11 mouse cellular contexts compared by ENCODE assay signal in the genomic region with DNA sequence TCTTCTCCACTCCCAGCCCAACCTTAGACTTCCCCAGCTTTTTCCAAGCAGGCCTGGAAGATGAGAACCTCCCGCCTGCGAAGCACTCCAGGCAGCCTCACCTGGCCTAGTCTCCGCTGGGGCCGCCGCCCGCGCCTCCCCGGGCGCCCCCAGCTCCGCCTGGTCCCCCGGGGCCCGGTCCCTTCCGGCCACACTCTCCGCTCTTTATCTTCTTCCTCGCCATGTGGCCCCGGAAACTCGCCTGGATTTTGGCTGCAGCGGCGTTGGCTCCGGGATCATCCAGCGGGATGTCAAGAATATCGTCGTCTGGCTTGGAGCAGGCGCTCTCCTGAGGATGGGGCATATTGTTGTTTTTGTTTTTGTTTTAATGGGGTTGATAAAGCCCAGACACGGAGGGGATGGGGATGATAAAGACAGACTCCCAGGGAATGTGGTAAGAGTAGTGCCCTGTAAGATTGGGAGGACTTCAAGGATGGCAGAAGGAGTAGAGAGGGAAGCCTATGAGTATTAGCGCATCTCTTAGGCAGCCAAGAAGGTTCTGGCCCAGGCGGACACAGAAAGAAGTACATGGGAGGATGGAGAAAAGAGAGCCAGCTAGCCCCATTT. TPM values are rescaled to one million over a fixed set of nuclear protein-coding genes. Genes with fewer than 3 reads are reported as not detected.
A peak's percentile ranks its signal among the peaks of the same experiment; 100 is the strongest.
DNase-seq lines count a peak whose midpoint lies in the region; ATAC-seq and TF ChIP-seq lines count a peak whose summit lies in the region.
"Had no signal": no experiment of that assay in that cellular context is flagged by ENCODE, and none has a peak within 500 bp of the region (broad histone marks: within the 10 kb centered on the region; RNA-seq: fewer than 3 reads in every experiment).

No protein-coding gene starts in this region.

- H3K4me3 ChIP-seq in gastrocnemius, adult 2 months: peak overlapping the region; percentile 29
- H3K4me3 ChIP-seq in midbrain, embryonic 11.5 days (ENCODE audit: low read depth, low read length): no peak overlapping the region
- no peak overlapping the region for H3K4me3 ChIP-seq in midbrain, postnatal 0 days (ENCODE audit: low read depth, low read length)
- H3K4me3 ChIP-seq in heart, embryonic 14.5 days (ENCODE audit: control insufficient read depth in 1 of 2, insufficient read depth in 1 of 2, low read depth in 1 of 2, low read length in 2 of 2): no peak overlapping the region
- H3K4me3 ChIP-seq in neural tube, embryonic 13.5 days: no peak overlapping the region

- peaks cover 10% of the 10 kb centered on the region for H3K4me1 ChIP-seq in midbrain, embryonic 11.5 days (ENCODE audit: control insufficient read depth, insufficient read depth, low read length)
- H3K4me1 ChIP-seq in midbrain, postnatal 0 days (ENCODE audit: insufficient read depth, low read length): no peaks in the 10 kb centered on the region; the same call in 1 of the 2 replicates
- H3K4me1 ChIP-seq in heart, embryonic 14.5 days (ENCODE audit: control insufficient read depth in 2 of 2, insufficient read depth in 2 of 2, low read length in 2 of 2): peaks cover 4 to 7% of the 10 kb centered on the region in 2 experiments; a peak in 3 of 4 replicates
- peaks cover 19% of the 10 kb centered on the region for H3K4me1 ChIP-seq in neural tube, embryonic 13.5 days (replicated peaks)

- no peak for TF ChIP-seq CTCF in gastrocnemius, adult 2 months (IDR thresholded peaks at IDR 0.05)
- TF ChIP-seq CTCF in midbrain, postnatal 0 days (IDR thresholded peaks at IDR 0.05): no peak

- no peaks in the 10 kb centered on the region for H3K9me3 ChIP-seq in midbrain, embryonic 11.5 days (ENCODE audit: control insufficient read depth, low read length)
- H3K9me3 ChIP-seq in midbrain, postnatal 0 days (ENCODE audit: low read length): no peaks in the 10 kb centered on the region
- no peaks in the 10 kb centered on the region for H3K9me3 ChIP-seq in heart, embryonic 14.5 days (ENCODE audit: control insufficient read depth, low read length)
- no peaks in the 10 kb centered on the region for H3K9me3 ChIP-seq in neural tube, embryonic 13.5 days

- intact Hi-C loops in gastrocnemius, adult 2 months (cut with DNase I): loop anchor here (2.0 kb wide), 1 partner anchor 85 kb away; no protein-coding TSS in a partner anchor

- no peak overlapping the region for H3K9ac ChIP-seq in midbrain, embryonic 11.5 days (ENCODE audit: low read length)
- no peak overlapping the region for H3K9ac ChIP-seq in midbrain, postnatal 0 days (replicated peaks; ENCODE audit: low read length, poor library complexity, severe bottlenecking)
- H3K9ac ChIP-seq in heart, embryonic 14.5 days (ENCODE audit: low read length): no peak overlapping the region
- H3K9ac ChIP-seq in neural tube, embryonic 13.5 days: no peak overlapping the region

- H3K27ac ChIP-seq in gastrocnemius, adult 2 months: peak overlapping the region; percentile 60
- no peak overlapping the region for H3K27ac ChIP-seq in midbrain, embryonic 11.5 days (ENCODE audit: low read depth, low read length)
- no peak overlapping the region for H3K27ac ChIP-seq in midbrain, postnatal 0 days (ENCODE audit: low read depth, low read length)
- no peak overlapping the region for H3K27ac ChIP-seq in heart, embryonic 14.5 days (replicated peaks in 1 of 2; ENCODE audit: control insufficient read depth in 1 of 2, insufficient read depth in 1 of 2, low read depth in 2 of 2, low read length in 2 of 2)
- no peak overlapping the region for H3K27ac ChIP-seq in neural tube, embryonic 13.5 days (replicated peaks)

- no peaks in the 10 kb centered on the region for H3K36me3 ChIP-seq in midbrain, embryonic 11.5 days (ENCODE audit: control insufficient read depth, insufficient read depth, low read length)
- H3K36me3 ChIP-seq in midbrain, postnatal 0 days (ENCODE audit: insufficient read depth, low read length): no peaks in the 10 kb centered on the region
- no peaks in the 10 kb centered on the region for H3K36me3 ChIP-seq in heart, embryonic 14.5 days (ENCODE audit: control insufficient read depth, insufficient read depth, low read length)
- H3K36me3 ChIP-seq in neural tube, embryonic 13.5 days: no peaks in the 10 kb centered on the region

- WGBS in midbrain, embryonic 11.5 days: 7% methylated on average over 27 of the region's 27 CpGs
- 19% methylated on average over 27 of the region's 27 CpGs for WGBS in midbrain, postnatal 0 days
- WGBS in heart, embryonic 14.5 days: 14% methylated on average over 27 of the region's 27 CpGs
- 9% methylated on average over 27 of the region's 27 CpGs for WGBS in neural tube, embryonic 13.5 days

- no peak overlapping the region for H3K4me2 ChIP-seq in midbrain, embryonic 11.5 days
- H3K4me2 ChIP-seq in midbrain, postnatal 0 days (ENCODE audit: low read depth, low read length, poor library complexity, severe bottlenecking): no peak overlapping the region
- peak overlapping the region; percentile 93 for H3K4me2 ChIP-seq in heart, embryonic 14.5 days (ENCODE audit: low read length)
- peak overlapping the region; percentile 53 for H3K4me2 ChIP-seq in neural tube, embryonic 13.5 days

- no peak for ATAC-seq in midbrain, embryonic 11.5 days (ENCODE audit: low FRiP score)
- ATAC-seq in midbrain, postnatal 0 days (ENCODE audit: low FRiP score): no peak
- ATAC-seq in heart, embryonic 14.5 days (ENCODE audit: insufficient number of reproducible peaks, insufficient read depth, low FRiP score, low read depth): no peak
- no peak for ATAC-seq in neural tube, embryonic 13.5 days (ENCODE audit: low read depth)

- no peak for DNase-seq in gastrocnemius, adult 2 months
- no peak for DNase-seq in gastrocnemius, adult 8-10 months (ENCODE audit: low spot score in 2 of 2)
- peak; percentile 91 for DNase-seq in midbrain, embryonic 11.5 days (ENCODE audit: low spot score, missing footprints)
- no peak for DNase-seq in midbrain, postnatal 0 days (ENCODE audit: low spot score)
- no peak for DNase-seq in layer of hippocampus, adult 11-12 months (ENCODE audit: low spot score)
- no peak for DNase-seq in layer of hippocampus, postnatal 14 days (ENCODE audit: low spot score in 2 of 2)
- DNase-seq: gastrocnemius, postnatal 36 days; kidney, postnatal 10 days; left cerebral cortex, postnatal 4 days had no signal

- peaks cover 54% of the 10 kb centered on the region for H3K27me3 ChIP-seq in midbrain, embryonic 11.5 days (ENCODE audit: control insufficient read depth, insufficient read depth, low read length)
- H3K27me3 ChIP-seq in midbrain, postnatal 0 days (ENCODE audit: insufficient read depth, low read length): peaks cover 22% of the 10 kb centered on the region; the same call in 1 of the 2 replicates
- peaks cover 33% of the 10 kb centered on the region for H3K27me3 ChIP-seq in heart, embryonic 14.5 days (ENCODE audit: control insufficient read depth, insufficient read depth, low read length)
- H3K27me3 ChIP-seq in neural tube, embryonic 13.5 days: peaks cover 90% of the 10 kb centered on the region

RNA-seq across cellular contexts. Expression of gene Nrgn, which starts 6.8 kb away (rescaled TPM):
- under 1 TPM; 0.23 to 0.42 TPM for total RNA-seq in gastrocnemius, adult 2 months (2021)
- total RNA-seq in gastrocnemius, adult 8-10 months (2022): under 1 TPM; 0.44 to 0.67 (median 0.55) TPM
- 2.5 and 2.9 TPM in 2 replicates for polyA plus RNA-seq in midbrain, embryonic 11.5 days (2014; fragmentation: Nextera tagmentation; extraction: Ambion mirVana)
- total RNA-seq in midbrain, postnatal 0 days (2014; rRNA removed): 35.7 and 58.1 TPM in 2 replicates
- 80.4 and 80.6 TPM in 2 replicates for polyA plus RNA-seq in midbrain, postnatal 0 days (2015; fragmentation: Nextera tagmentation; extraction: Ambion mirVana)
- polyA plus RNA-seq in heart, embryonic 14.5 days (2014; fragmentation: Nextera tagmentation; extraction: Ambion mirVana): 3.5 and 3.8 TPM in 2 replicates
- 10.0 and 11.3 TPM in 2 replicates for polyA plus RNA-seq in neural tube, embryonic 13.5 days (2015; fragmentation: Nextera tagmentation; extraction: Ambion mirVana)
- total RNA-seq in layer of hippocampus, postnatal 14 days (2021): 1,000 to 10,000 TPM; 1,609 to 1,636 TPM

RNA-seq across cellular contexts. Expression of gene Vsig2, which starts 6.9 kb away (rescaled TPM):
- 1 to 10 TPM; 2.6 to 3.2 TPM for total RNA-seq in gastrocnemius, adult 2 months (2021)
- 1 to 10 TPM in 1 of 4 experiments, under 1 TPM in 3; 0.70 to 2.1 (median 0.78) TPM for total RNA-seq in gastrocnemius, adult 8-10 months (2022)
- 0.44 TPM in 1 of 2 replicates, not detected in the other for polyA plus RNA-seq in midbrain, embryonic 11.5 days (2014; fragmentation: Nextera tagmentation; extraction: Ambion mirVana)
- 0.90 and 6.1 TPM in 2 replicates for total RNA-seq in midbrain, postnatal 0 days (2014; rRNA removed)
- 1.6 and 1.7 TPM in 2 replicates for polyA plus RNA-seq in midbrain, postnatal 0 days (2015; fragmentation: Nextera tagmentation; extraction: Ambion mirVana)
- 0.74 and 1.6 TPM in 2 replicates for polyA plus RNA-seq in heart, embryonic 14.5 days (2014; fragmentation: Nextera tagmentation; extraction: Ambion mirVana)
- polyA plus RNA-seq in neural tube, embryonic 13.5 days (2015; fragmentation: Nextera tagmentation; extraction: Ambion mirVana): 1.1 and 2.1 TPM in 2 replicates
- total RNA-seq in layer of hippocampus, postnatal 14 days (2021): 1 to 10 TPM; 3.5 to 6.2 TPM

RNA-seq across cellular contexts. Expression of gene Siae, which starts 9.5 kb away (rescaled TPM):
- 1 to 10 TPM; 4.1 to 4.6 TPM for total RNA-seq in gastrocnemius, adult 2 months (2021)
- total RNA-seq in gastrocnemius, adult 8-10 months (2022): 1 to 10 TPM; 3.5 to 5.0 (median 4.1) TPM
- 7.7 and 8.5 TPM in 2 replicates for polyA plus RNA-seq in midbrain, embryonic 11.5 days (2014; fragmentation: Nextera tagmentation; extraction: Ambion mirVana)
- total RNA-seq in midbrain, postnatal 0 days (2014; rRNA removed): 15.2 and 15.8 TPM in 2 replicates
- 14.9 and 16.1 TPM in 2 replicates for polyA plus RNA-seq in midbrain, postnatal 0 days (2015; fragmentation: Nextera tagmentation; extraction: Ambion mirVana)
- polyA plus RNA-seq in heart, embryonic 14.5 days (2014; fragmentation: Nextera tagmentation; extraction: Ambion mirVana): 12.0 and 12.7 TPM in 2 replicates
- polyA plus RNA-seq in neural tube, embryonic 13.5 days (2015; fragmentation: Nextera tagmentation; extraction: Ambion mirVana): 8.9 and 13.7 TPM in 2 replicates
- 10 to 100 TPM; 12.1 to 14.0 TPM for total RNA-seq in layer of hippocampus, postnatal 14 days (2021)

RNA-seq across cellular contexts. Expression of gene Esam, which starts 18.1 kb away (rescaled TPM):
- 10 to 100 TPM; 20.5 to 29.9 TPM for total RNA-seq in gastrocnemius, adult 2 months (2021)
- 10 to 100 TPM; 11.7 to 19.3 (median 15.3) TPM for total RNA-seq in gastrocnemius, adult 8-10 months (2022)
- 25.1 and 29.6 TPM in 2 replicates for polyA plus RNA-seq in midbrain, embryonic 11.5 days (2014; fragmentation: Nextera tagmentation; extraction: Ambion mirVana)
- total RNA-seq in midbrain, postnatal 0 days (2014; rRNA removed): 29.1 and 39.3 TPM in 2 replicates
- polyA plus RNA-seq in midbrain, postnatal 0 days (2015; fragmentation: Nextera tagmentation; extraction: Ambion mirVana): 35.1 and 38.6 TPM in 2 replicates
- 78.2 and 81.9 TPM in 2 replicates for polyA plus RNA-seq in heart, embryonic 14.5 days (2014; fragmentation: Nextera tagmentation; extraction: Ambion mirVana)
- polyA plus RNA-seq in neural tube, embryonic 13.5 days (2015; fragmentation: Nextera tagmentation; extraction: Ambion mirVana): 41.5 and 42.5 TPM in 2 replicates
- 10 to 100 TPM; 26.9 to 27.8 TPM for total RNA-seq in layer of hippocampus, postnatal 14 days (2021)

RNA-seq across cellular contexts. Expression of gene Msantd2, which starts 56.8 kb away (rescaled TPM):
- total RNA-seq in gastrocnemius, adult 2 months (2021): 1 to 10 TPM; 4.0 to 5.1 TPM
- 1 to 10 TPM; 2.2 to 3.2 (median 2.3) TPM for total RNA-seq in gastrocnemius, adult 8-10 months (2022)
- 35.8 and 36.4 TPM in 2 replicates for polyA plus RNA-seq in midbrain, embryonic 11.5 days (2014; fragmentation: Nextera tagmentation; extraction: Ambion mirVana)
- 37.0 and 55.1 TPM in 2 replicates for total RNA-seq in midbrain, postnatal 0 days (2014; rRNA removed)
- polyA plus RNA-seq in midbrain, postnatal 0 days (2015; fragmentation: Nextera tagmentation; extraction: Ambion mirVana): 20.5 and 21.1 TPM in 2 replicates
- 13.8 and 17.5 TPM in 2 replicates for polyA plus RNA-seq in heart, embryonic 14.5 days (2014; fragmentation: Nextera tagmentation; extraction: Ambion mirVana)
- polyA plus RNA-seq in neural tube, embryonic 13.5 days (2015; fragmentation: Nextera tagmentation; extraction: Ambion mirVana): 33.4 and 33.7 TPM in 2 replicates
- total RNA-seq in layer of hippocampus, postnatal 14 days (2021): 10 to 100 TPM; 22.3 to 22.7 TPM

Comparison
In these comparisons a context has a peak if more than half of its experiments do, and no peak if none do; other contexts are left out.
1. H3K4me2 ChIP-seq: peak in heart, embryonic 14.5 days (single experiment) and neural tube, embryonic 13.5 days (single experiment); none in midbrain, embryonic 11.5 days (single experiment) and midbrain, postnatal 0 days (single experiment).
2. RNA of gene Nrgn, which starts 6.8 kb away (total RNA-seq): 1,609 to 1,636 TPM in layer of hippocampus, postnatal 14 days and 35.7 to 58.1 TPM in midbrain, postnatal 0 days; 0.44 to 0.67 TPM in gastrocnemius, adult 8-10 months and 0.23 to 0.42 TPM in gastrocnemius, adult 2 months; every median in the first group is over 10 times any median in the second.